Mouse (Mus musculus): ENCODE results near the gene Ssr4.

DNA sequence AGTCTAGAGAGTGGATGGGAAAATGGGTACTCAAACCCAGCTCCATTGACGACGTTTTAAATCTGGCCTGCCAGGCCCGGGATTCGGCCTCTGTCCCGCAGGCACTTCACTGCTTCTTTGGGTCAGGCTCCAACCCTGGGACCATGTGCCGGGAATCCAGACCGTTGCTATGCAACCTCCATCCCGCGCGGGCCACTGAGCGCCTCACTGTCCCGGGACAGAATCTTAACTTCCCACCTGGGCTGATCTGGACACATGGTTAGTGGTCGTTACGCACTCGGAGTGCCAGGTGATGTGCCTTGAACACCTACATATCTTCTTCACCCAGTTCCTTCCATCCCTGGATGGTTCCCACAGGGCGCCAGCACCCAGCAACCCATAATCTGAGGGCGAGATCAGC, 36.9 kb downstream of the Ssr4 start:
- TF ChIP-seq CTCF (IDR thresholded peaks at IDR 0.05; ENCODE audit: extremely low read depth, insufficient read length, insufficient replicate concordance, low read depth, low read length) (no peak), POLR2A (IDR thresholded peaks at IDR 0.05; ENCODE audit: low read depth, low read length) (no peak)
